Mouse (Mus musculus): ENCODE data around the gene Nup107. TPM values are rescaled to one million over a fixed set of nuclear protein-coding genes. Genes with fewer than 3 reads are reported as not detected.
"Not testable (repeated sequence)": the region's sequence is repeated elsewhere in the genome, so short reads cannot be mapped to it uniquely, and the experiment has no call there.

Gene Nup107
- polyA plus RNA-seq, 1 experiment: 29.6 TPM

DNA sequence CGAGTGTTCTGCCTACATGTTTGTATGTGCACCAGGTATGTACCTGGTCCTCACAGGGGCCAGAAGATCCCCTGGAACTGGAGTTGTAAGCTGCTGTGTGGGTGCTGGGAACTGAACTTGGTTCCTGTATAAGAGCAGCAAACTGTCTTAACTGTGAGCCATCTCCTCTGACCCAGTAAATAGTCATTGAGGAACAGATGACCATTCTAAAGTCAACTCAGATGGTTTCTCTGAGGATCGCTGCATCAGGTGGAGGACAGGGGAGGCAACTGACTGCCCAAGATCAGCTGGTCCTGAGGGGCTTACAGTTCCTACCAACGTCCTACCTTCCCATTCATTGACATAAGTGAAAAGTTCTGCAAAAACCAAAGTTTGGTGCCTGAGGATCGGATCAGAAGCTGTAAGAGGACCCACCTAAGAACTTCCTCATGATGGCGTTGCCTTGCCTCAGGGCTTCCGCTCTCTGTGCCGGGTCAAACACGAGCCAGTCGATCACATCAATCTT lies 31.6 kb downstream of the Nup107 start:
- no peak for TF ChIP-seq POLR2A (IDR thresholded peaks at IDR 0.05; ENCODE audit: borderline replicate concordance, extremely low read depth, insufficient read depth, insufficient read length, poor library complexity, severe bottlenecking)
- TF ChIP-seq CTCF (IDR thresholded peaks at IDR 0.05; ENCODE audit: borderline replicate concordance, extremely low read depth, insufficient read depth, insufficient read length): no peak
- DNase-seq (ENCODE audit: low read depth): no peak

- no peak for TF ChIP-seq CTCF (IDR thresholded peaks at IDR 0.05; ENCODE audit: borderline replicate concordance, extremely low read depth, insufficient read depth, insufficient read length)
- no peak for TF ChIP-seq POLR2A (IDR thresholded peaks at IDR 0.05; ENCODE audit: borderline replicate concordance, extremely low read depth, insufficient read depth, insufficient read length, poor library complexity, severe bottlenecking)
- DNase-seq (ENCODE audit: low read depth): no peak
Measured at GRCm38 (mm10) chr10:117759844-117760630, 32.5 kb downstream of the Nup107 start.

- no peak for TF ChIP-seq CTCF (IDR thresholded peaks at IDR 0.05; ENCODE audit: borderline replicate concordance, extremely low read depth, insufficient read depth, insufficient read length)
- TF ChIP-seq POLR2A (IDR thresholded peaks at IDR 0.05; ENCODE audit: borderline replicate concordance, extremely low read depth, insufficient read depth, insufficient read length, poor library complexity, severe bottlenecking): no peak
- DNase-seq (ENCODE audit: low read depth): no peak
Measured at GRCm38 (mm10) chr10:117758749-117759727, 33.5 kb downstream of the Nup107 start.

GRCm38 (mm10) chr10:117758344-117758743 lies 34.2 kb downstream of the Nup107 start:
- DNase-seq (ENCODE audit: low read depth): not testable (repeated sequence)

DNA sequence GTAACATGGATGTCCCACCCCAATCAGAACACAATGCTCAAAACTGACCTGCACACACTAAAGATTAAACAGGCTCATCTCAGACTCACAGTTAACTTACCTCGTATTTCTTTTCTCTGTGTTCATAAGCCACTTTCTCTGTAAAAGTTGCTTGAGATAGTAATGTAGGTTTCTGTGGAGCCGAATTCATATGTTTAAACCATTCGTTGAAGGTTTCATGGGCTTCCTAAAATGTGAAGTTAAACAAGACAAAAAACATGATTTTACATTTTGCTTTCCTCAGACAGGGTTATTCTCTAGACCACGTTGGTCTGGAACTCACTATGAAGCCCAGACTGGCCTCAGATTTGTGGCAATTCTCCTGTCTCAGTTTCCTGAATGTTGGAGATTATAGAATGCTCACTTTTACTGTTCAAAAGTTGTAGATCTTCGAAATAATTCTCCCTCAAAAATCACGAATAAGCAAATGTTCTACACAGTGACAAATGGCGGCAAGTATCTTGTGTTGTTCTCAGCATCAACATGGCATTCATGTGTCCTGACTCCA lies 34.6 kb downstream of the Nup107 start:
- TF ChIP-seq POLR2A (IDR thresholded peaks at IDR 0.05; ENCODE audit: borderline replicate concordance, extremely low read depth, insufficient read depth, insufficient read length, poor library complexity, severe bottlenecking): no peak
- TF ChIP-seq CTCF (IDR thresholded peaks at IDR 0.05; ENCODE audit: borderline replicate concordance, extremely low read depth, insufficient read depth, insufficient read length): no peak
- no peak for DNase-seq (ENCODE audit: low read depth)

DNA sequence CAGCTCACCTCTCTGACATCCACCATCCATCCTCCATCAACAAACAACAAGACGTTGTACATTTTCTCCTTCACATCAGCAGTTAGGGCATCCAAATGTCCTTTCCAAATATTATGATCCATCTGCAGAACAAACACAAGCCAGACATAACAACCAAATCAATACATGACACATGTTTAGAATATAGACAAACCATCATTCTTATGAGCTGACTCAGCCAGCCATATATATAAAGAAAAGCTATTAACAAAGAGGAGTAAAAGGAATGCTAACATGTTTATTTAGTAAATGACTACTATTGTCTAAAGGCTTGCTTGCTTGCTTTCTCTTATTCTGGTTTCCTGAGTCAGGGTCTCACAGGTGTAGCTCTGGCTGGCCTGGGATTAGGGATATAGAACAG lies 35.2 kb downstream of the Nup107 start:
- DNase-seq (ENCODE audit: low read depth): no peak
- TF ChIP-seq POLR2A (IDR thresholded peaks at IDR 0.05; ENCODE audit: borderline replicate concordance, extremely low read depth, insufficient read depth, insufficient read length, poor library complexity, severe bottlenecking) (no peak), CTCF (IDR thresholded peaks at IDR 0.05; ENCODE audit: borderline replicate concordance, extremely low read depth, insufficient read depth, insufficient read length) (no peak)

DNA sequence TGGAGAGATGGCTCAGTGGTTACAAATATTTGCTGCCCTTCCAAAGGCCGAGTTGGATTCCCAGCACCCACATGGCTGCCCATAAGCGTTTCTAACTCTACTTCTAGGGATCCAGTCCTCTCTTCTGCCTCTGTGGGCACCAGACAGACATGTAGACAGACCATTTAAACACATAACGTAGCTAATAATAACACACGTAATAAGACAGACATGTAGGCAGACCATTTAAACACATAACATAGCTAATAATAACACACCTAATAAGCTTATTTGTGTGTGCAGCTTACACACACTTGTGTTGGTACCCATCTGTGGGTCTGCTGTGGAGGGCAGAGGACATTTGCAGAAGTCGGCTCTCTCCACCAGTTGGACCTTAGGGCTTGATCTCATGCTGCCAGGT lies 35.7 kb downstream of the Nup107 start:
- DNase-seq (ENCODE audit: low read depth): no peak
- TF ChIP-seq POLR2A (IDR thresholded peaks at IDR 0.05; ENCODE audit: borderline replicate concordance, extremely low read depth, insufficient read depth, insufficient read length, poor library complexity, severe bottlenecking) (no peak), CTCF (IDR thresholded peaks at IDR 0.05; ENCODE audit: borderline replicate concordance, extremely low read depth, insufficient read depth, insufficient read length) (no peak)

- TF ChIP-seq POLR2A (IDR thresholded peaks at IDR 0.05; ENCODE audit: borderline replicate concordance, extremely low read depth, insufficient read depth, insufficient read length, poor library complexity, severe bottlenecking) (no peak), CTCF (IDR thresholded peaks at IDR 0.05; ENCODE audit: borderline replicate concordance, extremely low read depth, insufficient read depth, insufficient read length) (no peak)
- no peak for DNase-seq (ENCODE audit: low read depth)
Measured at GRCm38 (mm10) chr10:117755799-117756467, 36.6 kb downstream of the Nup107 start.

DNA sequence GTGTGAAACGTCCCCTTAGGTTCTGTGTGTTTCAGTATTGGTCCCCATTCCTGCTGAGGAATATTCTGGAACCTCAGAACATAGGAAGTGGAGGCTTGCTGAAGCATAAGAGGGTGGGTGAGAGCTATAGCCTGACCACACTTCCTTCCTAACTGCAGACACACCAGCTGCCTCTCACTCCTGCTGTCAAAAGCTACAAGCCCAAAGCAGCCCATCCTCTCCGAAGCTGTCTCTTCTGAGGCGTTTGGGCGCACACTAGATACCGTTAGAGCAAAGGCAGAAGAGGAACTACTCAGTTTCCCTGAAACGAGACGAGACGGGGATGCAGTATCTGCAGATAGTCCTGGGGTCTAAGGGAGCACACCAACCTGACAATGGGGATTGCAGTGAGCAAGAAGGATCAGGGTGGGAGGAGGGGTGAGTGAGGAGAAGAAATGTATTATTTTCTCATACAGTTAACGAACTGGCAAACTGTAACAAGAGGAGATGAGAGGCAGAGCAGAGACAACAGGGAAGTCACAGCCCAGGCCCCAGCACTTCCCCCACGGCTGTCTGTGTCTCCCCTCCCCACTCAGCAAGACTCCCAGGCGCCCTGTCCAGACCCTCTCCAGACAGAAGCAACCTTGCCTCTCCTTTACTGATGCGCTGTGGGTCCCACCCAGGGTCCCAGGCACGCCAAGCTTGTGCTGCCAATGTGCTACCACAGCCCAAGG lies 37.3 kb downstream of the Nup107 start:
- no peak for TF ChIP-seq CTCF (IDR thresholded peaks at IDR 0.05; ENCODE audit: borderline replicate concordance, extremely low read depth, insufficient read depth, insufficient read length)
- no peak for TF ChIP-seq POLR2A (IDR thresholded peaks at IDR 0.05; ENCODE audit: borderline replicate concordance, extremely low read depth, insufficient read depth, insufficient read length, poor library complexity, severe bottlenecking)
- DNase-seq (ENCODE audit: low read depth): no peak

DNA sequence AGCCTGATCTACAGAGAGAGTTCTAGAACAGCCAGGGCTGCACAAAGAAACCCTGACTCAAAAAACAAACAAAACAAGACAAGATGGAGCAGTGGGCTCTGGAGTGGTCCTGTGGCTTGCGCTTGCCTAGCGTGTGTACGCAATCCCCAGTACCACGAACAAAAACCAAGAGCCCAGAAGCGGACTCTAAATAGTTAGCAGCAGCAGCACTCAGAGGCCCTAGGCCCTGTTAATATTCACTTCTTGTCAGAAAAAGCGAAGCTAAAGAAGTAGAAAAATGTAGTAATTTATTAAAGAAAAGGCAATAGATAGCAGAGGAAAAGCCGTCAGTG lies 37.9 kb downstream of the Nup107 start:
- TF ChIP-seq POLR2A (IDR thresholded peaks at IDR 0.05; ENCODE audit: borderline replicate concordance, extremely low read depth, insufficient read depth, insufficient read length, poor library complexity, severe bottlenecking): no peak
- no peak for TF ChIP-seq CTCF (IDR thresholded peaks at IDR 0.05; ENCODE audit: borderline replicate concordance, extremely low read depth, insufficient read depth, insufficient read length)
- no peak for DNase-seq (ENCODE audit: low read depth)
